Mouse (Mus musculus): Measurements from ENCODE around the gene H2-M9.
A peak's percentile ranks its signal among the peaks of the same experiment; 100 is the strongest.

The H2-M9 gene

GRCm38 (mm10) chr17:36642566-36642965 is at the start of gene H2-M9:
TSS of gene H2-M9 (minus strand) at chr17:36642666.
- DNase-seq (ENCODE audit: low read depth, low spot score), result no peak

- DNase-seq (ENCODE audit: low read depth, low spot score), result peak; percentile 10
These were observed 29.7 kb upstream of the H2-M9 start, which contains the start of gene H2-M1 for GRCm38 (mm10) chr17:36672119-36672518. TSS of gene H2-M1 (minus strand) at chr17:36672219.

All from 3T3-L1 (cell line).